Mouse (Mus musculus): ENCODE data around the gene Bricd5. TPM values are rescaled to one million over a fixed set of nuclear protein-coding genes. Genes with fewer than 3 reads are reported as not detected.
"Not testable (repeated sequence)": the region's sequence is repeated elsewhere in the genome, so short reads cannot be mapped to it uniquely, and the experiment has no call there.

The Bricd5 gene
- polyA plus RNA-seq, 1 experiment from 2014 or later, result 0.18 TPM

GRCm38 (mm10) chr17:24442632-24443155, 31.0 kb upstream of the Bricd5 start, which contains the start of gene Dnase1l2:
Gene Dnase1l2 (minus strand): TSS chr17:24443105.
- H3K27ac ChIP-seq, result no peak within 1 kb of the TSS
- no peaks in the 10 kb centered on the region for H3K9me3 ChIP-seq (replicated peaks)
- WGBS, result 72% methylated on average over 7 of the region's 7 CpGs
- no peak within 1 kb of the TSS for H3K9ac ChIP-seq
- H3K27me3 ChIP-seq, result no peaks in the 10 kb centered on the region
- ATAC-seq (replicated peaks; ENCODE audit: insufficient number of reproducible peaks, insufficient read depth, low FRiP score, low read depth), result no peak
- H3K36me3 ChIP-seq, result peaks cover 74% of the 10 kb centered on the region
- H3K4me1 ChIP-seq (replicated peaks), result no peaks in the 10 kb centered on the region
- no peak within 1 kb of the TSS for H3K4me2 ChIP-seq
- H3K4me3 ChIP-seq, result no peak within 1 kb of the TSS

- peaks cover 74% of the 10 kb centered on the region for H3K36me3 ChIP-seq
- H3K4me1 ChIP-seq (replicated peaks), result no peaks in the 10 kb centered on the region
- H3K27ac ChIP-seq, result no peak overlapping the region
- no peak overlapping the region for H3K9ac ChIP-seq
- H3K4me3 ChIP-seq, result no peak overlapping the region
- H3K4me2 ChIP-seq, result no peak overlapping the region
- no peak for ATAC-seq (replicated peaks; ENCODE audit: insufficient number of reproducible peaks, insufficient read depth, low FRiP score, low read depth)
- no peaks in the 10 kb centered on the region for H3K9me3 ChIP-seq (replicated peaks)
- H3K27me3 ChIP-seq, result no peaks in the 10 kb centered on the region
- 72% methylated on average over 4 of the region's 4 CpGs for WGBS
These were observed 30.3 kb upstream of the Bricd5 start for GRCm38 (mm10) chr17:24443409-24443808.

GRCm38 (mm10) chr17:24446590-24446989, 27.1 kb upstream of the Bricd5 start:
- no peak overlapping the region for H3K4me2 ChIP-seq
- 84% methylated on average over 8 of the region's 8 CpGs for WGBS
- no peak overlapping the region for H3K4me3 ChIP-seq
- ATAC-seq (replicated peaks; ENCODE audit: insufficient number of reproducible peaks, insufficient read depth, low FRiP score, low read depth), result no peak
- no peak overlapping the region for H3K9ac ChIP-seq
- no peaks in the 10 kb centered on the region for H3K9me3 ChIP-seq (replicated peaks)
- H3K27ac ChIP-seq, result no peak overlapping the region
- no peaks in the 10 kb centered on the region for H3K27me3 ChIP-seq
- peaks cover 81% of the 10 kb centered on the region for H3K36me3 ChIP-seq
- no peaks in the 10 kb centered on the region for H3K4me1 ChIP-seq (replicated peaks)

GRCm38 (mm10) chr17:24449507-24449906, 24.2 kb upstream of the Bricd5 start:
- Histone ChIP-seq H3K27me3 (no peaks in the 10 kb centered on the region), H3K9ac (no peak overlapping the region), H3K36me3 (peaks cover 68% of the 10 kb centered on the region), H3K27ac (no peak overlapping the region), H3K4me3 (no peak overlapping the region), H3K9me3 (replicated peaks) (no peaks in the 10 kb centered on the region), H3K4me2 (no peak overlapping the region), H3K4me1 (replicated peaks) (peaks cover 12% of the 10 kb centered on the region)
- ATAC-seq (replicated peaks; ENCODE audit: insufficient number of reproducible peaks, insufficient read depth, low FRiP score, low read depth), result no peak
- WGBS, result 82% methylated on average over 6 of the region's 6 CpGs

- Histone ChIP-seq H3K4me1 (replicated peaks) (peaks cover 19% of the 10 kb centered on the region), H3K27ac (no peak overlapping the region), H3K36me3 (peaks cover 51% of the 10 kb centered on the region), H3K4me3 (no peak overlapping the region), H3K9me3 (replicated peaks) (no peaks in the 10 kb centered on the region), H3K27me3 (no peaks in the 10 kb centered on the region), H3K4me2 (no peak overlapping the region), H3K9ac (no peak overlapping the region)
- 97% methylated on average over 6 of the region's 6 CpGs for WGBS
- no peak for ATAC-seq (replicated peaks; ENCODE audit: insufficient number of reproducible peaks, insufficient read depth, low FRiP score, low read depth)
These were observed 22.5 kb upstream of the Bricd5 start for GRCm38 (mm10) chr17:24451220-24451619.

DNA sequence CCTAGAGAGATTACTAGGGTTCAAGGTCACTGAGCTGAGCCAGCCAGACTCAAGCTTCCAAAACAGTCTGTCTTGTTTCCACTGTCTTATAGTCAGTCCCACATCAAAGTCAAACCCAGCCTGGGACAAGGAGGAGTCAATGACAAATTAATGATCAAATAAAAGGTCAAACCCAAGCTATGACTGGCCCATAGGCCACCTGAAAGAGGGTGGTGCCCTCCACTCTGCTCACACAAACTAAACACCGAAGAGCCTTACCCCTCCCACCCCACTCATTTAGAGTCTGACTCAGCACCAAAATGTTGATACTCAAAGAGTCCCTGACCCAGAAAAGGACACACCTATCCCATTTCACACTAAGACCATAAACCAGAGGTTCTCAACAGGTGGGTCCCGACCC, 20.3 kb upstream of the Bricd5 start:
- Histone ChIP-seq H3K4me2 (peak overlapping the region; percentile 67; the same call in 1 of the 2 replicates), H3K9ac (no peak overlapping the region)
- 69% methylated on average over 2 of the region's 2 CpGs for WGBS

DNA sequence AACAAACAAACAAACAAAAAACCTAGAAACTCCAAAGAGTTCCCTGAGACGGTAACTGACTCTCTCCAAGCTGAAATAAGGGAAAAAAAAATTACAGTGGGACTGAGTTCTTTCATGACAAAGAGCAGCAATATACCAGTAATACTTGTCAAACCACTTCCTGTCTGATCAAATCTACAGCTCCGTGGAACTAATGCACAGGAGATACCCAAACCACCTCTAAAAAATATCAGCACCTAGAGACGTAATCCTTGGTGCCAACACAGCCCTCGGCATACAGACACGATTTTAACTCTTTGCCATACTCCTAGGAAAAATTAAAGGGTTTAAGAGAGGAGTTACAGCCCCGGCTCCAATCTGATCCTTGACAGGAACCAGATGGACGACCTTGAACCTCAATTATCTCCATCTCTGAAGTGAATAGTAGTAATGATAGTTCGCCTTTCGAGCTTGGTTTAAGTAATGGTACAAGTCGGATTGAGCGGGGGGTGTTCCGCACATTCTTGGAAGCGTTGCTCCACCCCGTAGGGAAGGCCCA, 19.4 kb upstream of the Bricd5 start:
- Histone ChIP-seq H3K27ac (peak overlapping the region; percentile 93), H3K36me3 (peaks cover 20% of the 10 kb centered on the region), H3K9me3 (replicated peaks) (no peaks in the 10 kb centered on the region), H3K4me1 (replicated peaks) (peaks cover 19% of the 10 kb centered on the region), H3K27me3 (no peaks in the 10 kb centered on the region), H3K4me3 (peak overlapping the region; percentile 64), H3K4me2 (peak overlapping the region; percentile 67), H3K9ac (peak overlapping the region; percentile 78)
- 4% methylated on average over 14 of the region's 14 CpGs for WGBS
- no peak for ATAC-seq (replicated peaks; ENCODE audit: insufficient number of reproducible peaks, insufficient read depth, low FRiP score, low read depth)

More for the DNA sequence above, 20.3 kb upstream of the Bricd5 start:
- no peak overlapping the region for H3K27ac ChIP-seq
- H3K36me3 ChIP-seq, result peaks cover 29% of the 10 kb centered on the region
- no peak for ATAC-seq (replicated peaks; ENCODE audit: insufficient number of reproducible peaks, insufficient read depth, low FRiP score, low read depth)
- H3K4me1 ChIP-seq (replicated peaks), result peaks cover 19% of the 10 kb centered on the region
- no peaks in the 10 kb centered on the region for H3K9me3 ChIP-seq (replicated peaks)
- no peak overlapping the region for H3K4me3 ChIP-seq
- no peaks in the 10 kb centered on the region for H3K27me3 ChIP-seq

GRCm38 (mm10) chr17:24454756-24455522, 18.7 kb upstream of the Bricd5 start:
- Histone ChIP-seq H3K9ac (peak overlapping the region; percentile 78), H3K4me3 (peak overlapping the region; percentile 64), H3K4me2 (peak overlapping the region; percentile 67), H3K4me1 (replicated peaks) (peaks cover 19% of the 10 kb centered on the region), H3K27me3 (no peaks in the 10 kb centered on the region), H3K9me3 (replicated peaks) (no peaks in the 10 kb centered on the region), H3K36me3 (peaks cover 14% of the 10 kb centered on the region), H3K27ac (peak overlapping the region; percentile 93)
- peak; percentile 94 for ATAC-seq (replicated peaks; ENCODE audit: insufficient number of reproducible peaks, insufficient read depth, low FRiP score, low read depth)
- WGBS, result under 1% methylated on average over 67 of the region's 67 CpGs

GRCm38 (mm10) chr17:24455523-24456206, 18.0 kb upstream of the Bricd5 start:
- not testable (repeated sequence) for H3K9ac ChIP-seq; H3K27me3 ChIP-seq; H3K9me3 ChIP-seq (replicated peaks); ATAC-seq (replicated peaks; ENCODE audit: insufficient number of reproducible peaks, insufficient read depth, low FRiP score, low read depth); H3K36me3 ChIP-seq
- H3K4me3 ChIP-seq, result peak overlapping the region; percentile 64
- peaks cover 19% of the 10 kb centered on the region for H3K4me1 ChIP-seq (replicated peaks)
- WGBS, result 54% methylated on average over 10 of the region's 10 CpGs
- H3K27ac ChIP-seq, result peak overlapping the region; percentile 58
- peak overlapping the region; percentile 67 for H3K4me2 ChIP-seq

DNA sequence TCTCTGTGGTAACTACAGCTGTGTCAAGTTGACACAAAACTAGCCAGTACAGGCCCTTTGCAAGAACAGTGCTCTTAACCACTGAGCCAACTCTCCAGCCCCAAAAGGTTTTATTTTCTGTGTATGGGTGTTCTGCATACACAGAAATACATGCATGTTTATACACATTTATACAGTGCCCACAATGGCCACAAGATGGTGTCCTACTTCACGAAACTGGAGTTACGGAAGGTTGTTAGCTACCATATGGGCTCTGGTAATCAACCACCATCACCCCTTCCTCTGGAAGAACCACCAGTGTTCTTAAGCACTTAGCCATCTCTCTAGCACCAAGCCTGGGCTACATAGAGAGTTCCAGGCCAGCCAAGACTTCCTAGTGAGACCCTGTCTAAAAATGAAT, 12.1 kb upstream of the Bricd5 start:
- ATAC-seq (replicated peaks; ENCODE audit: insufficient number of reproducible peaks, insufficient read depth, low FRiP score, low read depth), result no peak
- 79% methylated on average over 2 of the region's 2 CpGs for WGBS
- Histone ChIP-seq H3K27me3 (no peaks in the 10 kb centered on the region), H3K4me2 (no peak overlapping the region), H3K4me1 (replicated peaks) (peaks cover 12% of the 10 kb centered on the region), H3K36me3 (no peaks in the 10 kb centered on the region), H3K9me3 (replicated peaks) (no peaks in the 10 kb centered on the region), H3K27ac (no peak overlapping the region), H3K4me3 (no peak overlapping the region), H3K9ac (no peak overlapping the region)

DNA sequence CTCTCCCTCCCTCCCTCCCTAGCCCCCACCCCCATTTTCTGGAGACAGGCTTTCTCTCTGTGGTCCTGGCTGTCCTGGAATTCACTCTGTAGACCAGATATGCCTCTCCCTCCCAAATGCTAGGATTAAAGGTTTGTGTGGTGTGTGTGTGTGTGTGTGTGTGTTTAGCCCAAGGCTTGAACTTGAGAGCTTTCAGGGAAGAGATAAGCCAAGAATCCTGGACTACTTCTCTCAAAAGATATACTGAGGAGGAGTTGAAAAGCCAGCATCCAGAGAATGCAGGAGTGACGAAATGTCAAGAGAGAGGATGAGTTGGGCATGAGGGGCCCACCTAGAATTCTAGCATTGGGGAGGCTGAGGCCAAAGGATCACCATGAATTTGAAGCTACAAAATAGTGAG, 10.8 kb upstream of the Bricd5 start:
- Histone ChIP-seq H3K27ac (peak overlapping the region; percentile 18; the same call in 1 of the 2 replicates), H3K4me3 (no peak overlapping the region), H3K36me3 (no peaks in the 10 kb centered on the region), H3K9me3 (replicated peaks) (no peaks in the 10 kb centered on the region), H3K9ac (no peak overlapping the region), H3K27me3 (no peaks in the 10 kb centered on the region), H3K4me1 (replicated peaks) (peaks cover 12% of the 10 kb centered on the region), H3K4me2 (no peak overlapping the region)
- 50% methylated on average over 1 of the region's 1 CpGs for WGBS
- peak; percentile 35; the same call in 1 of the 2 replicates for ATAC-seq (replicated peaks; ENCODE audit: insufficient number of reproducible peaks, insufficient read depth, low FRiP score, low read depth)
